Mouse (Mus musculus) cerebellum, postnatal 4 days (tissue): ENCODE results near the gene Blnk.
A peak's percentile ranks its signal among the peaks of the same experiment; 100 is the strongest.

Experiments
- DNase-seq, 2 experiments: peaks; one replicate each; pipeline ENCODE4 v3.0.0; 2022; ENCODE audit warnings: low spot score in 2 of 2, mixed read lengths in 1 of 2

The Blnk gene

GRCm38 (mm10) chr19:40964936-40965850 lies 29.1 kb downstream of the Blnk start:
- no peak for DNase-seq

- no peak for DNase-seq
These were observed 29.9 kb downstream of the Blnk start for GRCm38 (mm10) chr19:40964367-40964891.

- DNase-seq: peak in 1 of 2 experiments; percentile 44
These were observed 31.3 kb downstream of the Blnk start for GRCm38 (mm10) chr19:40962988-40963387.

GRCm38 (mm10) chr19:40958981-40959380 lies 35.4 kb downstream of the Blnk start:
- DNase-seq: no peak

GRCm38 (mm10) chr19:40946937-40947577 lies 47.3 kb downstream of the Blnk start:
- no peak for DNase-seq

GRCm38 (mm10) chr19:40943552-40943951 lies 50.8 kb downstream of the Blnk start:
- DNase-seq: no peak

GRCm38 (mm10) chr19:40936038-40936437 lies 58.3 kb downstream of the Blnk start:
- no peak for DNase-seq

GRCm38 (mm10) chr19:40935376-40935775 lies 59.0 kb downstream of the Blnk start:
- no peak for DNase-seq

- no peak for DNase-seq
These were observed 62.6 kb downstream of the Blnk start for GRCm38 (mm10) chr19:40931581-40932369.

- DNase-seq: no peak
These were observed 99.0 kb downstream of the Blnk start for GRCm38 (mm10) chr19:40895393-40895703.

GRCm38 (mm10) chr19:40894519-40895392 lies 99.6 kb downstream of the Blnk start, which contains the start of gene Zfp518a:
Gene Zfp518a (plus strand): TSS chr19:40894705.
- DNase-seq: peak; percentile 71 to 90

GRCm38 (mm10) chr19:40894071-40894506 lies 100.2 kb downstream of the Blnk start:
- no peak for DNase-seq

- DNase-seq: no peak
These were observed 105.4 kb downstream of the Blnk start for GRCm38 (mm10) chr19:40888887-40889286.

GRCm38 (mm10) chr19:40881700-40882099 lies 112.6 kb downstream of the Blnk start:
- DNase-seq: no peak
